Mouse (Mus musculus): ENCODE measurements at regions not wholly inside any gene's neighbourhood (a gene's known extent, or its start where the extent isn't known, plus 50 kb on each side); places are given as distances from the start of the nearest gene placed in this dataset.

- no peak for DNase-seq (ENCODE audit: low read depth, low spot score)
Measured at GRCm38 (mm10) chr16:76591956-76592768, 218.5 kb upstream of the Nrip1 start.

GRCm38 (mm10) chr16:76589791-76590190 lies 216.2 kb upstream of the Nrip1 start:
- no peak for DNase-seq (ENCODE audit: low read depth, low spot score)

GRCm38 (mm10) chr16:76577206-76577605 lies 203.6 kb upstream of the Nrip1 start:
- no peak for DNase-seq (ENCODE audit: low read depth, low spot score)

- no peak for DNase-seq (ENCODE audit: low read depth, low spot score)
Measured at GRCm38 (mm10) chr16:76575281-76575680, 201.7 kb upstream of the Nrip1 start.

GRCm38 (mm10) chr16:76566220-76566619 lies 192.6 kb upstream of the Nrip1 start:
- DNase-seq (ENCODE audit: low read depth, low spot score) = no peak

- no peak for DNase-seq (ENCODE audit: low read depth, low spot score)
Measured at GRCm38 (mm10) chr16:76554846-76555245, 181.2 kb upstream of the Nrip1 start.

GRCm38 (mm10) chr16:76549628-76550027 lies 176.0 kb upstream of the Nrip1 start:
- no peak for DNase-seq (ENCODE audit: low read depth, low spot score)

GRCm38 (mm10) chr16:76547087-76547486 lies 173.5 kb upstream of the Nrip1 start:
- no peak for DNase-seq (ENCODE audit: low read depth, low spot score)

GRCm38 (mm10) chr16:76546632-76547031 lies 173.0 kb upstream of the Nrip1 start:
- no peak for DNase-seq (ENCODE audit: low read depth, low spot score)

GRCm38 (mm10) chr16:76545942-76546341 lies 172.3 kb upstream of the Nrip1 start:
- DNase-seq (ENCODE audit: low read depth, low spot score) = no peak

GRCm38 (mm10) chr16:76544972-76545371 lies 171.3 kb upstream of the Nrip1 start:
- no peak for DNase-seq (ENCODE audit: low read depth, low spot score)

GRCm38 (mm10) chr16:76540964-76541363 lies 167.3 kb upstream of the Nrip1 start:
- no peak for DNase-seq (ENCODE audit: low read depth, low spot score)

- no peak for DNase-seq (ENCODE audit: low read depth, low spot score)
Measured at GRCm38 (mm10) chr16:76540328-76540923, 166.8 kb upstream of the Nrip1 start.

- DNase-seq (ENCODE audit: low read depth, low spot score) = peak; percentile 77
Measured at GRCm38 (mm10) chr16:76539669-76540068, 166.0 kb upstream of the Nrip1 start.

GRCm38 (mm10) chr16:76537871-76538270 lies 164.2 kb upstream of the Nrip1 start:
- no peak for DNase-seq (ENCODE audit: low read depth, low spot score)

GRCm38 (mm10) chr16:76532928-76533217 lies 159.2 kb upstream of the Nrip1 start:
- no peak for DNase-seq (ENCODE audit: low read depth, low spot score)

- peak; percentile 4 for DNase-seq (ENCODE audit: low read depth, low spot score)
Measured at GRCm38 (mm10) chr16:76532142-76532927, 158.7 kb upstream of the Nrip1 start.

- DNase-seq (ENCODE audit: low read depth, low spot score) = no peak
Measured at GRCm38 (mm10) chr16:76530886-76531285, 157.3 kb upstream of the Nrip1 start.

- no peak for DNase-seq (ENCODE audit: low read depth, low spot score)
Measured at GRCm38 (mm10) chr16:76529613-76530012, 156.0 kb upstream of the Nrip1 start.

GRCm38 (mm10) chr16:76527106-76527949 lies 153.7 kb upstream of the Nrip1 start:
- no peak for DNase-seq (ENCODE audit: low read depth, low spot score)

- DNase-seq (ENCODE audit: low read depth, low spot score) = no peak
Measured at GRCm38 (mm10) chr16:76525563-76525962, 151.9 kb upstream of the Nrip1 start.

GRCm38 (mm10) chr16:76524921-76525320 lies 151.3 kb upstream of the Nrip1 start:
- DNase-seq (ENCODE audit: low read depth, low spot score) = no peak
